Mouse (Mus musculus): ENCODE data around the gene Man2b2. TPM values are rescaled to one million over a fixed set of nuclear protein-coding genes. Genes with fewer than 3 reads are reported as not detected.

Gene Man2b2
- polyA plus RNA-seq, 1 experiment: 9.7 TPM

GRCm38 (mm10) chr5:36856529-36856928 lies 26.1 kb upstream of the Man2b2 start:
- TF ChIP-seq E2F4 (IDR thresholded peaks at IDR 0.05; ENCODE audit: insufficient read depth) (no peak), MYOD1 (IDR thresholded peaks at IDR 0.05; ENCODE audit: control insufficient read depth in 1 of 3, insufficient read length in 2 of 3, low read depth in 2 of 3) (no peak), POLR2AphosphoS2 (IDR thresholded peaks at IDR 0.05; ENCODE audit: insufficient read length, low read depth) (no peak), POLR2A (IDR thresholded peaks at IDR 0.05; ENCODE audit: insufficient read length, low read depth) (no peak), MAX (IDR thresholded peaks at IDR 0.05; ENCODE audit: low read depth) (no peak), REST (IDR thresholded peaks at IDR 0.05; ENCODE audit: insufficient read depth, insufficient read length) (no peak), CEBPB (IDR thresholded peaks at IDR 0.05; ENCODE audit: insufficient read depth, poor library complexity, severe bottlenecking) (no peak), USF1 (IDR thresholded peaks at IDR 0.05; ENCODE audit: low read depth) (no peak), SRF (IDR thresholded peaks at IDR 0.05; ENCODE audit: control insufficient read depth, insufficient read length, low read depth) (no peak), MYOG (IDR thresholded peaks at IDR 0.05; ENCODE audit: control insufficient read depth in 1 of 3, insufficient read depth in 1 of 3, insufficient read length in 2 of 3, low read depth in 2 of 3) (no peak)

GRCm38 (mm10) chr5:36855180-36855579 lies 24.7 kb upstream of the Man2b2 start:
- TF ChIP-seq CEBPB (IDR thresholded peaks at IDR 0.05; ENCODE audit: insufficient read depth, poor library complexity, severe bottlenecking): no peak
- TF ChIP-seq TCF3 (IDR thresholded peaks at IDR 0.05; ENCODE audit: insufficient read length, low read depth): no peak
- TF ChIP-seq E2F4 (IDR thresholded peaks at IDR 0.05; ENCODE audit: insufficient read depth): no peak
- no peak for TF ChIP-seq POLR2AphosphoS2 (IDR thresholded peaks at IDR 0.05; ENCODE audit: insufficient read length, low read depth)
- TF ChIP-seq POLR2A (IDR thresholded peaks at IDR 0.05; ENCODE audit: insufficient read length, low read depth): no peak
- no peak for TF ChIP-seq SRF (IDR thresholded peaks at IDR 0.05; ENCODE audit: control insufficient read depth, insufficient read length, low read depth)
- TF ChIP-seq USF1 (IDR thresholded peaks at IDR 0.05; ENCODE audit: low read depth): no peak
- TF ChIP-seq REST (IDR thresholded peaks at IDR 0.05; ENCODE audit: insufficient read depth, insufficient read length): no peak
- TF ChIP-seq MYOD1 (IDR thresholded peaks at IDR 0.05; ENCODE audit: control insufficient read depth in 1 of 3, insufficient read length in 2 of 3, low read depth in 2 of 3): no peak
- TF ChIP-seq TCF12 (IDR thresholded peaks at IDR 0.05; ENCODE audit: insufficient read depth, poor library complexity, severe bottlenecking): no peak
- no peak for TF ChIP-seq MAX (IDR thresholded peaks at IDR 0.05; ENCODE audit: low read depth)
- H3K79me2 ChIP-seq (ENCODE audit: control insufficient read depth, insufficient read depth): no peaks in the 10 kb centered on the region
- no peak overlapping the region for H3K4me3 ChIP-seq
- no peaks in the 10 kb centered on the region for H3K36me3 ChIP-seq (ENCODE audit: control insufficient read depth, insufficient read depth)
- H3ac ChIP-seq (ENCODE audit: control insufficient read depth, insufficient read length): no peak overlapping the region
- peaks cover 51% of the 10 kb centered on the region for H3K27me3 ChIP-seq (ENCODE audit: control insufficient read depth, insufficient read depth, insufficient read length)
- H3K4me2 ChIP-seq (ENCODE audit: low read depth): no peak overlapping the region

More at GRCm38 (mm10) chr5:36856529-36856928, 26.1 kb upstream of the Man2b2 start:
- H3K4me2 ChIP-seq (ENCODE audit: low read depth): no peak overlapping the region
- peaks cover 55% of the 10 kb centered on the region for H3K27me3 ChIP-seq (ENCODE audit: control insufficient read depth, insufficient read depth, insufficient read length)
- H3K36me3 ChIP-seq (ENCODE audit: control insufficient read depth, insufficient read depth): no peaks in the 10 kb centered on the region
- no peak overlapping the region for H3ac ChIP-seq (ENCODE audit: control insufficient read depth, insufficient read length)
- no peaks in the 10 kb centered on the region for H3K79me2 ChIP-seq (ENCODE audit: control insufficient read depth, insufficient read depth)
- no peak overlapping the region for H3K4me3 ChIP-seq

- Histone ChIP-seq H3ac (ENCODE audit: control insufficient read depth, insufficient read length) (no peak overlapping the region), H3K79me2 (ENCODE audit: control insufficient read depth, insufficient read depth) (no peaks in the 10 kb centered on the region), H3K4me2 (ENCODE audit: low read depth) (no peak overlapping the region), H3K27me3 (ENCODE audit: control insufficient read depth, insufficient read depth, insufficient read length) (peaks cover 55% of the 10 kb centered on the region), H3K4me3 (no peak overlapping the region), H3K36me3 (ENCODE audit: control insufficient read depth, insufficient read depth) (no peaks in the 10 kb centered on the region)
- TF ChIP-seq POLR2AphosphoS2 (IDR thresholded peaks at IDR 0.05; ENCODE audit: insufficient read length, low read depth) (no peak), REST (IDR thresholded peaks at IDR 0.05; ENCODE audit: insufficient read depth, insufficient read length) (no peak)
Observed at GRCm38 (mm10) chr5:36851572-36851971, 21.1 kb upstream of the Man2b2 start.

GRCm38 (mm10) chr5:36844490-36844889 lies 14.0 kb upstream of the Man2b2 start:
- no peak overlapping the region for H3ac ChIP-seq (ENCODE audit: control insufficient read depth, insufficient read length)
- H3K4me2 ChIP-seq (ENCODE audit: low read depth): no peak overlapping the region
- no peak for TF ChIP-seq REST (IDR thresholded peaks at IDR 0.05; ENCODE audit: insufficient read depth, insufficient read length)
- TF ChIP-seq MYOD1 (IDR thresholded peaks at IDR 0.05; ENCODE audit: control insufficient read depth in 1 of 3, insufficient read length in 2 of 3, low read depth in 2 of 3): no peak
- no peak for TF ChIP-seq POLR2AphosphoS2 (IDR thresholded peaks at IDR 0.05; ENCODE audit: insufficient read length, low read depth)
- no peak for TF ChIP-seq POLR2A (IDR thresholded peaks at IDR 0.05; ENCODE audit: insufficient read length, low read depth)
- no peak for TF ChIP-seq E2F4 (IDR thresholded peaks at IDR 0.05; ENCODE audit: insufficient read depth)
- no peak for TF ChIP-seq USF1 (IDR thresholded peaks at IDR 0.05; ENCODE audit: low read depth)
- TF ChIP-seq MYOG (IDR thresholded peaks at IDR 0.05; ENCODE audit: control insufficient read depth in 1 of 3, insufficient read depth in 1 of 3, insufficient read length in 2 of 3, low read depth in 2 of 3): no peak
- no peak for TF ChIP-seq SRF (IDR thresholded peaks at IDR 0.05; ENCODE audit: control insufficient read depth, insufficient read length, low read depth)
- TF ChIP-seq MAX (IDR thresholded peaks at IDR 0.05; ENCODE audit: low read depth): no peak
- TF ChIP-seq TCF3 (IDR thresholded peaks at IDR 0.05; ENCODE audit: insufficient read length, low read depth): no peak
- no peak for TF ChIP-seq TCF12 (IDR thresholded peaks at IDR 0.05; ENCODE audit: insufficient read depth, poor library complexity, severe bottlenecking)
- TF ChIP-seq CEBPB (IDR thresholded peaks at IDR 0.05; ENCODE audit: insufficient read depth, poor library complexity, severe bottlenecking): no peak
- H3K36me3 ChIP-seq (ENCODE audit: control insufficient read depth, insufficient read depth): no peaks in the 10 kb centered on the region
- H3K4me3 ChIP-seq: no peak overlapping the region
- peaks cover 46% of the 10 kb centered on the region for H3K27me3 ChIP-seq (ENCODE audit: control insufficient read depth, insufficient read depth, insufficient read length)
- no peaks in the 10 kb centered on the region for H3K79me2 ChIP-seq (ENCODE audit: control insufficient read depth, insufficient read depth)

GRCm38 (mm10) chr5:36841701-36842100 lies 11.2 kb upstream of the Man2b2 start:
- TF ChIP-seq SRF (IDR thresholded peaks at IDR 0.05; ENCODE audit: control insufficient read depth, insufficient read length, low read depth): no peak
- no peak for TF ChIP-seq TCF12 (IDR thresholded peaks at IDR 0.05; ENCODE audit: insufficient read depth, poor library complexity, severe bottlenecking)
- no peak for TF ChIP-seq TCF3 (IDR thresholded peaks at IDR 0.05; ENCODE audit: insufficient read length, low read depth)
- no peak for TF ChIP-seq CEBPB (IDR thresholded peaks at IDR 0.05; ENCODE audit: insufficient read depth, poor library complexity, severe bottlenecking)
- TF ChIP-seq USF1 (IDR thresholded peaks at IDR 0.05; ENCODE audit: low read depth): no peak
- peaks cover 26% of the 10 kb centered on the region for H3K27me3 ChIP-seq (ENCODE audit: control insufficient read depth, insufficient read depth, insufficient read length)
- H3K4me2 ChIP-seq (ENCODE audit: low read depth): no peak overlapping the region
- no peaks in the 10 kb centered on the region for H3K36me3 ChIP-seq (ENCODE audit: control insufficient read depth, insufficient read depth)
- H3K79me2 ChIP-seq (ENCODE audit: control insufficient read depth, insufficient read depth): no peaks in the 10 kb centered on the region
- no peak overlapping the region for H3ac ChIP-seq (ENCODE audit: control insufficient read depth, insufficient read length)
- H3K4me3 ChIP-seq: no peak overlapping the region

Measured in myocyte (in vitro differentiated cells).